Mouse (Mus musculus): Measurements from ENCODE around the gene Dock4. TPM values are rescaled to one million over a fixed set of nuclear protein-coding genes. Genes with fewer than 3 reads are reported as not detected.

Gene Dock4
- total RNA-seq, 2 experiments from 2014 or later, result 13.5 to 18.0 TPM

GRCm38 (mm10) chr12:40568971-40569968 is 123.5 kb downstream of the Dock4 start:
- DNase-seq, result peak; percentile 12 to 39

DNA sequence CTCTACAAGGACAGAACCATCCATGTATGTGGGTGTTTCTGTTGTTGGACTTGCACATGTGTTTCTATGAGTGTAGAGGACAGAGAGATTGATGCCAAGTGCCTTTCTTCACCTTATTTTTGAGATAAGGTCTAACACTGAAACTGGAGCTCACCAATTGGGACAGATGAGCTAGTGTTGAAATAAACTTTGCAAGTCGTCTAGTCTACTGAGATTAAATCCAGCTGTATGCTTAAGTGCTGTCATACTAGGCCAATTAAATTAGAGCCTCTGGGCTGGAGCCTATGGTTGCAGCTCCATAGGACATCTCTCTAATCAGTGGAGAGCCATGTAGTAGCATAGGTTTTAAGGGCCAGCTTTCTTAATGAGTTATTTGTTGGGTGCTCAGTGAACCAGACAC is 124.5 kb downstream of the Dock4 start:
- DNase-seq, result no peak

GRCm38 (mm10) chr12:40574051-40574450 is 128.3 kb downstream of the Dock4 start:
- no peak for DNase-seq

- DNase-seq, result no peak
Observed at GRCm38 (mm10) chr12:40576749-40577148, 131.0 kb downstream of the Dock4 start.

GRCm38 (mm10) chr12:40580351-40580750 is 134.6 kb downstream of the Dock4 start:
- no peak for DNase-seq

DNA sequence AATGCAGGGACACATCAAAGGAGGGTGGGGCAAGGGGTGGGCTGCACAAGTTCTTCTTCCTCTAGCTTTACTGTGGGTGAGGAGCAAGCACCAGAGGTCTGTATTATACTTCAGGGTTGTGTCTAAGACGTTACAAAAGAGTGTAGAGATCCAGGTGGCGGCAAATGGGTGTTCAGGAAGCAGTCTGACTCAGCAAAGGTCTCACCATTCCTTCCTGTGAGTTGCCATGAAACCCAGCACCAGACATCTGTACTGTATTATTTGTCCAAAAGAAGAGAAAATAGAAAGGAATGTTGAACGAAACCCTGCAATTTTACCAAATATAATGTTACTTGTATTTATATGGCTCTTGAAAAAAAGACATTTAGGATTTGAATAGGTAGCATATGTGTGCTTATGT is 135.3 kb downstream of the Dock4 start:
- no peak for DNase-seq

DNA sequence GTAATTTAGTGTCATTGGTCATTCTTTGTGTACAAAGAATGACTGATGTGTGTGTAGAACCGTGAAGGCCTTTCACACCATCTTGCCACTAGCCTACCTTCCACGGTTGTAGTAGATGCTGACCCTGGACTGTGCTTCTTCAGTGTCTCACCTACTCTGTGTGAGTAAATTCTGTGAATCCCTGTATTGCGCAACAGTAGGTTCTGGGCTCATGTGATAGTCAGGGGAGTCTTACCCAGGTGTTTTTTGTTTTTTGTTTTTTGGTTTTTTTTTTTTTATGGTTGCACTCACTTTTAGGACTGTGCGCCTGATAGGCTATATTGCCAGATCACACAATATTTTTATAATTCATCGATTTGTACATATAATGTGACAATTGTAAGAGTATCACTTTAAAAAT is 136.3 kb downstream of the Dock4 start:
- DNase-seq, result no peak

GRCm38 (mm10) chr12:40584526-40585289 is 139.0 kb downstream of the Dock4 start:
- DNase-seq, result peak; percentile 49 to 67

GRCm38 (mm10) chr12:40585456-40586141 is 139.8 kb downstream of the Dock4 start:
- no peak for DNase-seq

DNA sequence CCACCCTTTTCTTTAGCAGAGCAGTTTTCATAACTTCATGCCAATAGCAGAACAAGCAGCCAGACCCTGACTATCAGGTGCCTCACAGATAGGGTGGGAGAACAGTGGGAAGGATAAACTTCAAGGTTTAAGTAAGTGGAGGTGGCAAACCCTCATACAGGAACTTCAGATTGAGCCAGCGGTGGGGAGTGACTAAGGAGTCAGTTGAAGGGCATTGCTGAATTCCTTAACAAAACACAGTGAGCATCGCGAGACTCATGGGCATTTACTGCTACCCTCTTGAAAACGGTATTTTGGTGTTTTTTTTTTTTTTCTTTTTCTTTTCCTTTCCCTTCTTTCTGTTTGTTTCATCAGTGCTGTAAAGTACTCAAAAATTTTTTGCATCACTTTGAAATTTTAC is 148.4 kb downstream of the Dock4 start:
- no peak for DNase-seq

DNA sequence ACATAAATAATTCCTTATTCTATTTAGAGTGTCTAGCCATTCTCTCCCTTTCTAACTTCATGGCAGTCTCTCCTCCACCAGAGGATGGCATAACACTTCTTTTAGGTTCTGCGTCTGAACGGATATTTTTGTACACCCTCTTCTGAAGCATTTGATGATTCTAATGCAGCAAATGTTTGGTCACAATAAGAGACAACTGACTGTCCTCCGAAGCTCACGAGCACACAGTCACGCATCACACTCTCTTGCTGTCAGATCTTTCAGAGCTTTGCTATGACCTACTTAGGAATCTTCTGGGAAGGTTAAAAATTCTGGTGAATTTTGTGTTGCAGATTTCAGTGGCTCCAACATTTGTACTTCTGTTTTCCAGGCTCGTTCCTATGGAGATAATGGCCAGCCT is 149.7 kb downstream of the Dock4 start:
- no peak for DNase-seq

- peak; percentile 20 to 33 for DNase-seq
Observed at GRCm38 (mm10) chr12:40596020-40596419, 150.3 kb downstream of the Dock4 start.

- DNase-seq, result peak in 1 of 2 experiments; percentile 25
Observed at GRCm38 (mm10) chr12:40596441-40596840, 150.7 kb downstream of the Dock4 start.

DNA sequence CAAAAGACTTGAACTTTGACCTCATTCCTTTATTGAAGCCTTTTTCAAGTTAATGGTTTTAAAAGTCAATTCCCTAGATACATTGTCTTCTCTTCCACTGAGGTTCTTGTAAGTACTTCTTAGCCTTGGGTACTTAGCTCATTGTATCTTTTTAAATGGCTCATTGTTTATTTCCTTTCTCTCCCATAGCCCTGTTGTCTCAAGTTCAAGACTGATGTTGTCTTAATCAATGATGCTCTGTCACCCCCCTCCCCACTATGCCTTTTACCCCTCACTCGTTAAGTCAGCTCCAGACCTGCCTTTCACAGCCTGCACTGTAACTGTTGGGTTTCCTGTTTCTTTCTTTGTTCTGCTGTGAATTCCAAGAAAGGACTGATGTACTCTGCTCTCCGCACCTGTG is 154.2 kb downstream of the Dock4 start:
- DNase-seq, result no peak

DNA sequence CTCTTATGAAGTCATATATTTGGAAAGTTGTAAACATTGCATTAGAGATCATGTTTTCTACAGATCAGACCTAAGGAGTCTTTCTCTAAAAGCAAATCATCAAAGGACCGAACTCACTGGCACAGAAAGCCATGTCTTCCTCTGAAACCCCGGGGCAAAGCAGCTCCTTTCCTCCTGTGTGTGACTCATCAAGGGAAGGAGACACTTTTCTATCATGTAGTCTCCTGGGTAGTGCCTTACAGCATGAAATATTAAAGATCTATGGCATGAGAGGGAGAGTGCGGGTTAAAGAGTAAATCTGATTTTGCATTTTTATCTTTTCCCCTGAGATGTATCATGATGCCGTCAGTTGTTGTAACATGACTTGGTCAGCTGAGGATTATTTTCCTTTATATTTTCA is 159.8 kb downstream of the Dock4 start:
- no peak for DNase-seq

DNA sequence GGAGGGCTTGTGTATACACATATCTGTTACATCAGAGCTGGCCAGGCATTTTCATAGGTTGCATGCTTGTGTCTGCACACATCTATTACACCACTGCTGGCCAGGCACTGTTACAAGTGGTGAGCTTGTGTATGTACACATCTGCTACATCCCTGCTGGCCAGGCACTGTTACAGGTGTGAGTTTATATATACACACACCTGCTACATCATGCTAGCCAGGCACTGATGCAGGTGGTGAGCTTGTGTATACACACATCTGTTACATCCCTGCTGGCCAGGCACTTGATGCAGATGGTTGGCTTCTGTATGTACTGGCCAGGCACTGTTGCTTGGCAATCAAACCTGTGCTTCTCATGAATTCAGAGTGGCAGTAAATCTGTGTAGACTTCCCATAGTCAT is 177.2 kb downstream of the Dock4 start:
- no peak for DNase-seq

DNA sequence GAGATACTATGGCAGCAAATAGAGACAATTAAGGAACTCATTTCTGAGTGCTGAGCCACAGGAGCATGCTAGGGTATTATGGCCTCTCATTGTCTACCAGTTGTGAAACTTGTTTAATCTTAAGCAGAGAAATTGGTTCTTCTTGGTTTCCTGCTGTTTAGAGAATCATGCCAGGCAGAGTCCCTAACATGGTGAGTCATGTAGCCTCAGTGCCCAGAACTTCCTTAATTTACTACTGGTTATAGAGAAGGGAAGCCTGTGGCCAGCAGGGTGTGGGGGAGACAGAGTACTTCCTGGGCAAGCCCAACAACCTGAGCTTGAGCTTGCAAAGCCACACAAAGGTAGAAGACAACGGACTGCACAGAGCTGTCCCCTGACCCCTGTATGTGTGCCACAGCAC is 180.8 kb downstream of the Dock4 start:
- peak; percentile 5 to 25 for DNase-seq

DNA sequence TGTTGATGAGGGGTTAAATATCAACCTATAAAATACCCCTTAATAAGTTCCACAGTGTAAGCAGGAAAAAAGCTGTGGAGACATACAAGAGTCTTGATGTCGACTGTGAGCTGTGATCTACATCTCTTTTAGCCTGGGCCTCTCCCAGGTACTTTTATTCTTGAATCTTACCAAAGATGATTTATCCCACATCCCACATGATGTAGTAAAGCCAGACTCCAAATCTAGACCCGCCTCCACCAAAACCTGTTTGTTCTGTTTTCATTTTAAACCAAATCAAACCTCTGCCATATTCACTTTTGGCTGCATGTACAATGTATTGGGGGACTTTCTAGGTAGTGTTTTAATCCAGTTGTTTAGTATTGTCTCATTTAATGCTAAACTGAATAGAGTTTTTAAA is 187.5 kb downstream of the Dock4 start:
- no peak for DNase-seq

DNA sequence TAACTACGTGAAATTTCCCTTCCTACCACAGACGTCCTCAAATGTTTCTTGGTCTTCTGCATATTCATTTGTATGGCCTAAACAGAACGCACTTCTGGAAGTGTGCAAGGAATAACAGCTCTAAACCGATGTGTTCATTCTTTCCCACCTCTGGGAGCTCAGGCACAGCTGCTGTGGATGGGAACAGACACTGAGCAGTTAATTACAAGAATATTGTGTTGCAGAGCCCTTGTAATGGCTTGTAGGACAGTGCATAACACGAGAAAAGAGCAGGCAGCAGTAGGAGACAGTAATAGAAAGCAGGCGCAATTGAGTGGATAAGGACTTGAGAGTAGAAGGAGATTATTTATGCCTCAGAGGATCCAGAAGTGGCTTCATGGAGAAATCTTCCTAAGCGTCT is 188.4 kb downstream of the Dock4 start:
- DNase-seq, result no peak

DNA sequence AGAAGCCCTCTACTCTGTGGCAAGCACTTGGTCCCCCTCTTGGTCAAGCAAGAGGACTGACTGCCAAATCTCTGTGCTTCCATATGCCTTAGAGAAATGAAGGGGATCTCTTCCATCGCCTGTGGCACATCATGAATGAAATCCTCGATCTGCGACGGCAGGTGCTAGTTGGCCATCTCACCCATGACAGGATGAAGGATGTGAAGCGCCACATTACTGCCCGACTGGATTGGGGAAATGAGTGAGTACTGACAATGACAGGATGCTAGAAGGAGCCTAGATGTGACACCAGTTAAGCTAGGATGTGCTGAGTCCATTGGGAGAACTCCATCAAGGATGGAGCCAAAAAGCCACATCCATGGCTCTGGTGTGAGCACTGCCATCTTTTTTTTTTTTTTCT is 190.2 kb downstream of the Dock4 start:
- DNase-seq, result no peak

GRCm38 (mm10) chr12:40637427-40637826 is 191.7 kb downstream of the Dock4 start:
- DNase-seq, result no peak

DNA sequence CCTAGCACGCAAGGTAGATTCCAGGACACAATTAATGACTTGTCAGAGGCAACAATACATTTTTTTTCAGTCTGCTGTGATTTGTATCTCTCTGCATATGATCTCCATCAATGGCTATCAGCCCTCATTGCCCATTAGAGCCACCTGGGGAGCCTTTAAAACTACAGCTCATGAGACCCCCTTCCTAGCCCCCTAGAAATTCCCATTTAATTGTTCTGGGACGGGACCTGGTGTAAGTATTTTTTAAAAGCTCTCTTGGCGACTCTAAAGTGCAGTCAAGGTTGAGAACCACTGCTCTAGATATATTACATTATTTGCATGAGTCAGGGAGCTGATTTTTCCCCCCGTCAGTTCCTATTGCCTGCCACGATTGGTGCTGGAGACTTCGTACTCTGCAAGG is 200.1 kb downstream of the Dock4 start:
- DNase-seq, result peak; percentile 11 to 19

- no peak for DNase-seq
Observed at GRCm38 (mm10) chr12:40654312-40654711, 208.6 kb downstream of the Dock4 start.
